Mouse (Mus musculus) ovary, postnatal 36 days (tissue): ENCODE measurements around the gene 1700001O22Rik.

Source experiments
- DNase-seq: peaks from one replicate; pipeline ENCODE4 v3.0.0; 2022; ENCODE audit warnings: low spot score, mixed read lengths

Gene 1700001O22Rik

GRCm38 (mm10) chr2:30778235-30778634 is 25.2 kb downstream of the 1700001O22Rik start:
- DNase-seq = no peak

GRCm38 (mm10) chr2:30777266-30777665 is 26.2 kb downstream of the 1700001O22Rik start:
- no peak for DNase-seq

- DNase-seq = no peak
Observed at GRCm38 (mm10) chr2:30775955-30776354, 27.5 kb downstream of the 1700001O22Rik start.

GRCm38 (mm10) chr2:30773313-30774005 is 30.0 kb downstream of the 1700001O22Rik start:
- DNase-seq = no peak

GRCm38 (mm10) chr2:30772581-30773312 is 30.7 kb downstream of the 1700001O22Rik start:
- DNase-seq = no peak

GRCm38 (mm10) chr2:30771806-30772460 is 31.5 kb downstream of the 1700001O22Rik start:
- DNase-seq = peak; percentile 87

GRCm38 (mm10) chr2:30771368-30771805 is 32.1 kb downstream of the 1700001O22Rik start:
- DNase-seq = no peak

GRCm38 (mm10) chr2:30769187-30769586 is 34.3 kb downstream of the 1700001O22Rik start:
- DNase-seq = no peak

GRCm38 (mm10) chr2:30768529-30768928 is 34.9 kb downstream of the 1700001O22Rik start:
- no peak for DNase-seq

- no peak for DNase-seq
Observed at GRCm38 (mm10) chr2:30767626-30768240, 35.7 kb downstream of the 1700001O22Rik start.

GRCm38 (mm10) chr2:30766446-30766845 is 37.0 kb downstream of the 1700001O22Rik start:
- DNase-seq = no peak

- DNase-seq = no peak
Observed at GRCm38 (mm10) chr2:30760706-30761105, 42.8 kb downstream of the 1700001O22Rik start.

GRCm38 (mm10) chr2:30759858-30760547 is 43.5 kb downstream of the 1700001O22Rik start:
- DNase-seq = no peak

- no peak for DNase-seq
Observed at GRCm38 (mm10) chr2:30759442-30759841, 44.0 kb downstream of the 1700001O22Rik start.

GRCm38 (mm10) chr2:30759088-30759374 is 44.4 kb downstream of the 1700001O22Rik start:
- no peak for DNase-seq

GRCm38 (mm10) chr2:30758341-30759087 is 44.9 kb downstream of the 1700001O22Rik start:
- DNase-seq = peak; percentile 91

- no peak for DNase-seq
Observed at GRCm38 (mm10) chr2:30756962-30757715, 46.3 kb downstream of the 1700001O22Rik start.

GRCm38 (mm10) chr2:30755985-30756765 is 47.3 kb downstream of the 1700001O22Rik start:
- DNase-seq = no peak

GRCm38 (mm10) chr2:30754831-30755230 is 48.6 kb downstream of the 1700001O22Rik start:
- DNase-seq = no peak

GRCm38 (mm10) chr2:30753219-30753618 is 50.2 kb downstream of the 1700001O22Rik start:
- DNase-seq = peak; percentile 67
